26 mouse cellular contexts compared by ENCODE assay signal in the genomic region with DNA sequence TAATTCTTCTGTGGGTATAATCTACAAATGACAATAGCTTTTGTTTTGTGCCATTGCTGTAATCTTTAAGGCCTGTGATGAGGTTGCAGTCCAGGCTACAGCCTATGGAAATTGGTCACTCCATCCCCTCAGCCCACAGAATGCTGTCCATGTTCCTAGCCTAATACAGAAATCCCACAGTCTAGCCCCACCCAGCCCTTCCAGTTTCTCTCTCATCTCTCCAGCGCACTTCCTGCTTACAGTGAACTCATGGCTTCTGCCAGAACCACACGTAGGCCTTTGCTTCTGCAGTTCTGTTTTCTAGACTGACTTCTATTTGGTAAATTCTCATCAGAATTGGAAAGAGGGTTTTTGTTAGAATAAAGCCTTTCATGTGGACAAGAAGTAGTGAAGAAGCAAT. TPM values are rescaled to one million over a fixed set of nuclear protein-coding genes. Genes with fewer than 3 reads are reported as not detected.
DNase-seq lines count a peak whose midpoint lies in the region.
"Had no signal": no experiment of that assay in that cellular context is flagged by ENCODE, and none has a peak within 500 bp of the region (broad histone marks: within the 10 kb centered on the region; RNA-seq: fewer than 3 reads in every experiment).

No protein-coding gene starts in this region.

- H3K4me3 ChIP-seq in megakaryocyte, embryonic 14.5 days (replicated peaks), result peak overlapping the region; percentile 14
- H3K4me3 ChIP-seq: embryonic facial prominence, embryonic 13.5 days; forebrain, embryonic 12.5 days; heart, adult 2 months; heart, embryonic 12.5 days; hindbrain, embryonic 15.5 days had no signal

- peak; percentile 93 for DNase-seq in heart, adult 11 months
- DNase-seq in heart, adult 8-10 months (ENCODE audit: low spot score), result no peak
- DNase-seq in lung, postnatal 36 days, result peak; percentile 43
- DNase-seq in lung, postnatal 10 days, result no peak
- DNase-seq in neural tube, embryonic 10.5 days (ENCODE audit: extremely low spot score, low spot score), result no peak
- DNase-seq in adrenal gland, adult (ENCODE audit: inconsistent age in 2 of 2, low spot score in 1 of 2), result no peak
- DNase-seq: adrenal gland, postnatal 14 days; B cell, adult 2 months; cerebellum, adult 2 months; cerebellum, postnatal 10 days; forebrain, postnatal 0 days; gastrocnemius, postnatal 25 days; heart, adult 2 months had no signal

- H3K36me3 ChIP-seq in megakaryocyte, embryonic 14.5 days (replicated peaks; ENCODE audit: low read length), result no peaks in the 10 kb centered on the region
- H3K36me3 ChIP-seq: embryonic facial prominence, embryonic 13.5 days; forebrain, embryonic 12.5 days; G1E; heart, embryonic 12.5 days; hindbrain, embryonic 15.5 days had no signal

- no peaks in the 10 kb centered on the region for H3K9me3 ChIP-seq in megakaryocyte, embryonic 14.5 days
- H3K9me3 ChIP-seq: embryonic facial prominence, embryonic 13.5 days; forebrain, embryonic 12.5 days; G1E; heart, embryonic 12.5 days; hindbrain, embryonic 15.5 days had no signal

- H3K27me3 ChIP-seq in megakaryocyte, embryonic 14.5 days (replicated peaks), result peaks cover 2% of the 10 kb centered on the region
- H3K27me3 ChIP-seq: embryonic facial prominence, embryonic 13.5 days; forebrain, embryonic 12.5 days; heart, embryonic 12.5 days; hindbrain, embryonic 15.5 days had no signal

- peaks cover 64% of the 10 kb centered on the region for H3K4me1 ChIP-seq in megakaryocyte, embryonic 14.5 days
- H3K4me1 ChIP-seq: embryonic facial prominence, embryonic 13.5 days; forebrain, embryonic 12.5 days; heart, embryonic 12.5 days; hindbrain, embryonic 15.5 days had no signal

RNA-seq across cellular contexts. Expression of a gene that starts 9.2 kb away (rescaled TPM):
- total RNA-seq in heart, adult 8-10 months (2022), result 100 to 1,000 TPM in 2 of 4 experiments, 10 to 100 TPM in 2; 83.8 to 137 (median 102) TPM
- polyA plus RNA-seq in megakaryocyte, embryonic 14.5 days (2012; ENCODE audit: insufficient read depth, low replicate concordance), result 26.2 and 42.0 TPM in 2 replicates

RNA-seq across cellular contexts. Expression of a gene that starts 21.5 kb away (rescaled TPM):
- total RNA-seq in heart, adult 8-10 months (2022), result not detected
- polyA plus RNA-seq in megakaryocyte, embryonic 14.5 days (2012; ENCODE audit: insufficient read depth, low replicate concordance), result not detected in 2 replicates
- total RNA-seq: adrenal gland, adult 18-20 months; adrenal gland, postnatal 14 days; forebrain, postnatal 0 days; gastrocnemius, adult 18-20 months; gastrocnemius, postnatal 25 days; heart, adult 2 months; heart, postnatal 25 days had no signal
- polyA plus RNA-seq: CD4-positive, CD25-positive, alpha-beta regulatory T cell, adult 4 months; cerebellum, adult 2 months; cortical plate, adult 2 months; embryonic facial prominence, embryonic 13.5 days; forebrain, embryonic 12.5 days; forebrain, postnatal 0 days; G1E; heart, adult 2 months; heart, embryonic 12.5 days; heart, embryonic 16.5 days; hindbrain, embryonic 11.5 days; hindbrain, embryonic 15.5 days had no signal

RNA-seq across cellular contexts. Expression of a gene that starts 51.0 kb away (rescaled TPM):
- not detected for total RNA-seq in heart, adult 8-10 months (2022)
- not detected in 2 replicates for polyA plus RNA-seq in megakaryocyte, embryonic 14.5 days (2012; ENCODE audit: insufficient read depth, low replicate concordance)
- total RNA-seq: adrenal gland, adult 18-20 months; adrenal gland, postnatal 14 days; forebrain, postnatal 0 days; G1E; gastrocnemius, adult 18-20 months; gastrocnemius, postnatal 25 days; heart, adult 2 months; heart, postnatal 25 days had no signal
- polyA plus RNA-seq: CD4-positive, CD25-positive, alpha-beta regulatory T cell, adult 4 months; cerebellum, adult 2 months; cortical plate, adult 2 months; embryonic facial prominence, embryonic 13.5 days; forebrain, embryonic 12.5 days; forebrain, postnatal 0 days; G1E; heart, adult 2 months; heart, embryonic 12.5 days; heart, embryonic 16.5 days; hindbrain, embryonic 11.5 days; hindbrain, embryonic 15.5 days had no signal

Comparison
In these comparisons a context has a peak if more than half of its experiments do, and no peak if none do; other contexts are left out.
1. DNase-seq: peak in heart, adult 11 months (single experiment) and lung, postnatal 36 days (single experiment); none in heart, adult 8-10 months (single experiment), lung, postnatal 10 days (single experiment), neural tube, embryonic 10.5 days (single experiment) and adrenal gland, adult (0 of 2).